Mouse (Mus musculus) C2C12 (cell line): ENCODE measurements around the gene Rybp. TPM values are rescaled to one million over a fixed set of nuclear protein-coding genes. Genes with fewer than 3 reads are reported as not detected.
A peak's percentile ranks its signal among the peaks of the same experiment; 100 is the strongest.

Experiments used
- H3K27me3 ChIP-seq: one replicate; pipeline ENCODE4 v1.6.1; 2011; ENCODE audit not compliant: control insufficient read depth, insufficient read depth, insufficient read length
- H3K36me3 ChIP-seq: one replicate; pipeline ENCODE4 v1.6.1; 2011; ENCODE audit not compliant: control insufficient read depth, insufficient read depth
- H3K4me3 ChIP-seq: one replicate; pipeline ENCODE4 v1.5.1; 2011; ENCODE audit warnings: mild to moderate bottlenecking, control low read depth; ENCODE audit not compliant: poor library complexity, insufficient read depth, severe bottlenecking
- H3K79me2 ChIP-seq: one replicate; pipeline ENCODE4 v1.6.1; 2011; ENCODE audit not compliant: control insufficient read depth, insufficient read depth
- H3K79me3 ChIP-seq: one replicate; pipeline ENCODE4 v1.6.1; 2011; ENCODE audit warnings: low read depth, control low read depth
- H3ac ChIP-seq: one replicate; pipeline ENCODE3; 2011; ENCODE audit warnings: low read depth; ENCODE audit not compliant: control insufficient read depth, insufficient read length
- CEBPB ChIP-seq: IDR thresholded peaks from one replicate; pipeline ENCODE4 v1.6.1; 2011; ENCODE audit warnings: low read depth, mild to moderate bottlenecking, control low read depth, moderate library complexity
- CTCF ChIP-seq: IDR thresholded peaks from one replicate; pipeline ENCODE4 v1.5.1; 2011; ENCODE audit not compliant: control insufficient read depth, insufficient read depth, insufficient read length
- FOSL1 ChIP-seq: IDR thresholded peaks from one replicate; pipeline ENCODE4 v1.8.0; 2011; ENCODE audit warnings: mild to moderate bottlenecking, low read length; ENCODE audit not compliant: poor library complexity, insufficient read depth, severe bottlenecking
- MAX ChIP-seq: IDR thresholded peaks from one replicate; pipeline ENCODE4 v1.6.1; 2011; ENCODE audit warnings: mild to moderate bottlenecking, control low read depth
- MYOD1 ChIP-seq: IDR thresholded peaks from one replicate; pipeline ENCODE4 v1.6.1; 2011; ENCODE audit warnings: low read depth; ENCODE audit not compliant: control insufficient read depth, insufficient read length
- MYOG ChIP-seq: IDR thresholded peaks from one replicate; pipeline ENCODE4 v1.6.1; 2011; ENCODE audit not compliant: control insufficient read depth, insufficient read length; ENCODE audit errors: extremely low read depth
- USF1 ChIP-seq: IDR thresholded peaks from one replicate; pipeline ENCODE4 v1.6.1; 2011; ENCODE audit warnings: low read depth, mild to moderate bottlenecking, control low read depth, moderate library complexity
- polyA plus RNA-seq: library from polyadenylated mRNA; unstranded; fragments of >200 nt; fragmentation: generic; extraction: Trizol; gene quantifications from one replicate; pipeline ENCODE4 v1.2.1, GENCODE M21; 2012; ENCODE audit warnings: missing spikeins

Gene Rybp
- polyA plus RNA-seq, 1 experiment, result 7.4 TPM

DNA sequence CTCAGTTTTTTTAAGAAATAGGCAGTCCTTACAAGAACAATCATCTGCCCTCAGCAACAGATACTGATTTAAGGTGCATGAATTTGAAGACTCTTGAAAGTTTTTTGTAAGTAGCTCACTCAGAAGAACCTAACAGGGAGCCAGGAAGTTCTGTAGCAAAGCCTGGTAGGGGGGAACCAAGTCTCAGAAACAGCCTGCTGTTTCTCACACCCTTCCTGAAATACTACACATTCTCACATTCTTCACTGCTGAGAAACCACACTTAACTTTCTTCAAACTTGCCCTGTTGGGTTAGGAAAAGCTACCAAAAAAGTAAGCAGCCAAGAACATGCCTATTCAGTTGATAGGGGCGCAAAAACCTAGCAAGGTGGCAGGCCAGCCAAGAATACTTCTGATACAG, 32.6 kb downstream of the Rybp start:
- TF ChIP-seq MYOG (no peak), CTCF (no peak), CEBPB (no peak), USF1 (no peak), FOSL1 (no peak), MYOD1 (no peak), MAX (no peak)
- Histone ChIP-seq H3K79me2 (peaks cover 95% of the 10 kb centered on the region), H3K79me3 (peaks cover 62% of the 10 kb centered on the region), H3K4me3 (no peak overlapping the region), H3K27me3 (no peaks in the 10 kb centered on the region), H3ac (no peak overlapping the region), H3K36me3 (no peaks in the 10 kb centered on the region)

DNA sequence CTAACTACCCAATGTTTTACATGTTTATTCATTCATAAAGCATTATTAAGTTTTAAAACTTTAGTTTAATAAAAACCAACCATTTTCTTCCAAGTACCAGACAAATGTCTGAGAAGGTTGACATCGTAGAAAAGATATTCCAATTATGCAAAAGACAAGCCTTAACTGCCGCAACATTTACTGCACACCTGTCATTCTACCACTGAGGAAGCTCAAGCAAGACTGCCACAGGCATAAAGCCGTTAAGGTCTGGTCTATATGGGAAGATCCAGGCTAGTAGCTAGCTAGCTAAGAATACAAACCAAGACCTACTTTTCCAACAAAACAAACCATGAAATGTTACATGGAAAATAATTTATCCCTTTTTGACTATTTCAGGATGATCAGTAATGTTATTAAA, 42.8 kb downstream of the Rybp start:
- Histone ChIP-seq H3K79me3 (peaks cover 57% of the 10 kb centered on the region), H3K79me2 (peaks cover 100% of the 10 kb centered on the region), H3ac (no peak overlapping the region), H3K36me3 (no peaks in the 10 kb centered on the region), H3K27me3 (no peaks in the 10 kb centered on the region), H3K4me3 (no peak overlapping the region)
- TF ChIP-seq MAX, result no peak
- no peak for TF ChIP-seq CEBPB
- no peak for TF ChIP-seq USF1
- no peak for TF ChIP-seq MYOG
- TF ChIP-seq MYOD1, result peak; percentile 49

DNA sequence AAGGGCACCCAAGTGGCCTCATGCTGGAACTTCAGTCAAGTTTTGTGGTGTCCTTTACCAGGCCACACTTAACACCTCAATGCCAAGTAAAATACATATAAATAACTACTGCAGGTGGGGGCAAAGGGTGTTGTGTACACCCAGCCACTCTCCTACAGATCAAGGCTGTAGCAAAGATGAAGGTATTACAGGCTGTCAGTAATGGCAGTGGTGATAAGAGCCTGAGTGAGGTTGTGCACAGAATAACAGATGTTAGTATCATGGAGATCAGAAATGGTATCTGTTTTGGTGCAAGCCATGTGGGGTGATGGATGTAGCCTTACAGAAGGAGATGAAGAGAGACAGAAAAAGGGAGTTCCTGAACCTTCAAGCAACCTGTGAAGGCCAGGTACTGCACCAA, 52.2 kb downstream of the Rybp start:
- Histone ChIP-seq H3K79me2 (peaks cover 69% of the 10 kb centered on the region), H3ac (no peak overlapping the region), H3K79me3 (peaks cover 30% of the 10 kb centered on the region), H3K27me3 (no peaks in the 10 kb centered on the region), H3K4me3 (no peak overlapping the region), H3K36me3 (peaks cover 6% of the 10 kb centered on the region)
- TF ChIP-seq CEBPB (no peak), CTCF (no peak), MAX (no peak), FOSL1 (no peak), USF1 (no peak), MYOD1 (no peak), MYOG (no peak)

DNA sequence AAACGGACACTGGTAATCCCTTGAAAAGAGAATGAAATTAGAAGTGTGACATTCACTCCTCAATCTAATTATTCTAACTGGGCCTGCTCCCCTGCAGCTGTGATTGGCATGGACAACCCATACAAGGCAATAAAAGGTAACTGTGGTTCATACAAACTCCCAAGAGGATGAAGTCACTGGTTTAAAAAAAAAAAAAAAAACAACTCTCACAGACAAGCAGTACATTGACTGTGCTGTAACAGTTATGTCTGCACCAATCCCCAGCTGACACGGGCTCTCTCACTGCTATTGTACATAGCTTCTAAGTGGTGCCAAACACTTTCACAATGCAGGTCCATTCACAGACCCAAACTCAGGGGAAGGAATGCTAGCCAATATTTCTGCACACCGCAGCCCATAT, 53.8 kb downstream of the Rybp start:
- Histone ChIP-seq H3K4me3 (no peak overlapping the region), H3K79me3 (peaks cover 18% of the 10 kb centered on the region)

DNA sequence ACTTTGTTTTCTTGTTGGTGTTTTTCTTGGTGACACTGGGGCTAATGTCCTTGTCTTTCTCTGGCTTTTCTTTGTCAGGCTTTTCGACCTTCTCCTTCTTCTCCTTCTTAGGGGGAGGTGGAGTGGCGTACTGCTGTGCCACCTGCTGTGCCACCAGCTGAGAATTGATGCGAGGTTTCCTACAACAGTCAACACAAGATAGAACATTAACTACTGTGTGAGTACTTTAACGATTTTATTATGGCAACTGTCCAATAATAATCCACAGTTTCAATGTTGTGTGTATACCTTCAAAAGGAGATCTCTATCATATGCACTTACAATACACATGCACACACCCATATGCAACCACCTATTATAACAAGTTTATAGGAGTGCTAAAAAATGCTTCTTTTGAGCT, 54.2 kb downstream of the Rybp start:
- Histone ChIP-seq H3K4me3 (no peak overlapping the region), H3K27me3 (no peaks in the 10 kb centered on the region), H3K79me3 (peaks cover 16% of the 10 kb centered on the region), H3K36me3 (peaks cover 6% of the 10 kb centered on the region), H3K79me2 (peaks cover 49% of the 10 kb centered on the region), H3ac (no peak overlapping the region)
- no peak for TF ChIP-seq MYOG

More for the DNA sequence above, 53.8 kb downstream of the Rybp start:
- no peak overlapping the region for H3ac ChIP-seq
- peak; percentile 28 for TF ChIP-seq MYOD1
- TF ChIP-seq MYOG, result no peak
- H3K36me3 ChIP-seq, result peaks cover 6% of the 10 kb centered on the region
- H3K27me3 ChIP-seq, result no peaks in the 10 kb centered on the region
- H3K79me2 ChIP-seq, result peaks cover 54% of the 10 kb centered on the region

DNA sequence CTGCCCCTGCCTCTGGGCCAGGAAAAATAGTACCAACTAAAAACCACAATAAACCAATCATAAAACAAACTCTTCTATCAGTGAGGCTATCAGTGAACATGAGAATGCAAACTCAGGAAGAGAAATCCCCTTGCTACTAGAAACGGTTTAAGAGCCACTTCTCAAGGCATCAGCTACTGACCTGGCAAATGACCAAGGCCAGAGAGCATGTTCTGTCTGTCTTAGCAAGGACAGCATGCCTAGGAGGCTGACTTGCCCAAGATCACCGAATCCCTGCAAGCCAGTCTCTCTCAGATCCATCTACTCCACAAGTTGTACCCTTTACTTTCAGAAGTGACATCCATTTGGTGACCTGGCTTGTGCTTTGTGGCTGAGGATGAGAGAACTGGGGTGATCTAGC, 61.1 kb downstream of the Rybp start:
- no peaks in the 10 kb centered on the region for H3K79me3 ChIP-seq
- no peaks in the 10 kb centered on the region for H3K79me2 ChIP-seq
- no peaks in the 10 kb centered on the region for H3K27me3 ChIP-seq
- H3K36me3 ChIP-seq, result no peaks in the 10 kb centered on the region
- TF ChIP-seq FOSL1 (no peak), MYOD1 (no peak), USF1 (no peak), MAX (no peak), CEBPB (no peak), MYOG (no peak)
- H3ac ChIP-seq, result no peak overlapping the region
- H3K4me3 ChIP-seq, result no peak overlapping the region

DNA sequence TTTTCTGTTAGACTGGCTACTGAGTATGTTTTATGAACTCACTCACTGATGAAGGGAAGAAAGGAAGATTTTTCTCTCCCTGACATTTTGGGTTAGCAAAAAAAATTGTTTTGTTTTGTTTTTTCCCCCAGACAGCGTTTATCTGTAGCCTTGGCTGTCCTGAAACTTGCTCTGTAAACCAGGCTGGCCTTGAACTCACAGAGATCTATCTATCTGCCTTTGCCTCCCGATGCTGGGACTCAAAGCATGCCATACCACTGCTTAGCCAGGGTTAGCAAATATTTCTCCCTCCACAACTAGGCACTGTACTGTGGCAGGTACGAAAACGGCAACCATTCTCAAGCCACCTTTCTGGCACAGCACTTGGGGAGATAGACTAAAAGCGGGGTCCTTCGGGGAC, 63.4 kb downstream of the Rybp start:
- Histone ChIP-seq H3K79me2 (no peaks in the 10 kb centered on the region), H3K79me3 (no peaks in the 10 kb centered on the region), H3K4me3 (no peak overlapping the region), H3K36me3 (no peaks in the 10 kb centered on the region), H3ac (no peak overlapping the region), H3K27me3 (no peaks in the 10 kb centered on the region)
- TF ChIP-seq MYOD1 (no peak), MYOG (no peak), USF1 (no peak)
